Mouse (Mus musculus) CD8-positive naive resting alpha-beta T cell, adult 2 months (primary cell): ENCODE results near the gene Nol12.

Experiments
- DNase-seq, 2 experiments: peaks; one replicate each; pipeline ENCODE4 v3.0.0; 2022; ENCODE audit warnings: low read depth in 2 of 2, low spot score in 2 of 2

Gene Nol12

GRCm38 (mm10) chr15:78934784-78935320 lies at the start of gene Nol12:
TSS of gene Nol12 (plus strand) at chr15:78934933.
- peak; percentile 77 to 80 for DNase-seq

GRCm38 (mm10) chr15:78889401-78889853 lies 45.3 kb upstream of the Nol12 start:
- no peak for DNase-seq

GRCm38 (mm10) chr15:78892440-78892839 lies 42.3 kb upstream of the Nol12 start:
- DNase-seq = no peak

GRCm38 (mm10) chr15:78894726-78895125 lies 40.0 kb upstream of the Nol12 start:
- no peak for DNase-seq

GRCm38 (mm10) chr15:78895741-78896140 lies 39.0 kb upstream of the Nol12 start:
- no peak for DNase-seq

GRCm38 (mm10) chr15:78896149-78896548 lies 38.6 kb upstream of the Nol12 start:
- DNase-seq = peak in 1 of 2 experiments; percentile 41

GRCm38 (mm10) chr15:78897488-78897887 lies 37.2 kb upstream of the Nol12 start:
- DNase-seq = no peak

- peak in 1 of 2 experiments; percentile 48 for DNase-seq
These were observed 36.2 kb upstream of the Nol12 start for GRCm38 (mm10) chr15:78898507-78899001.

GRCm38 (mm10) chr15:78899409-78899739 lies 35.4 kb upstream of the Nol12 start, which contains the start of gene Gm49510:
TSS of gene Gm49510 (plus strand) at chr15:78899667.
- no peak for DNase-seq

GRCm38 (mm10) chr15:78899740-78900584 lies 34.8 kb upstream of the Nol12 start, which contains the start of gene Sh3bp1:
TSS of gene Sh3bp1 (plus strand) at chr15:78899768.
- DNase-seq = peak in 1 of 2 experiments; percentile 58

GRCm38 (mm10) chr15:78900585-78901421 lies 33.9 kb upstream of the Nol12 start:
- no peak for DNase-seq

- no peak for DNase-seq
These were observed 33.3 kb upstream of the Nol12 start for GRCm38 (mm10) chr15:78901422-78901789.

- peak; percentile 80 to 84 for DNase-seq
These were observed 31.5 kb upstream of the Nol12 start for GRCm38 (mm10) chr15:78903243-78903642.

GRCm38 (mm10) chr15:78908399-78908798 lies 26.3 kb upstream of the Nol12 start:
- no peak for DNase-seq

- DNase-seq = no peak
These were observed 25.8 kb upstream of the Nol12 start for GRCm38 (mm10) chr15:78908982-78909381.

GRCm38 (mm10) chr15:78912040-78912439 lies 22.7 kb upstream of the Nol12 start:
- DNase-seq = no peak

GRCm38 (mm10) chr15:78913632-78914090 lies 21.1 kb upstream of the Nol12 start, which contains the start of gene Pdxp:
TSS of gene Pdxp (plus strand) at chr15:78913919.
- peak; percentile 89 for DNase-seq

- no peak for DNase-seq
These were observed 20.5 kb upstream of the Nol12 start for GRCm38 (mm10) chr15:78914091-78914822.

GRCm38 (mm10) chr15:78914823-78915659 lies 19.7 kb upstream of the Nol12 start:
- DNase-seq = no peak

- peak; percentile 58 to 72 for DNase-seq
These were observed 19.1 kb upstream of the Nol12 start for GRCm38 (mm10) chr15:78915660-78916017.
